Mouse (Mus musculus) left cerebral cortex, postnatal 10 days (tissue): ENCODE results near the gene Ascc2. TPM values are rescaled to one million over a fixed set of nuclear protein-coding genes. Genes with fewer than 3 reads are reported as not detected.
"Not testable (repeated sequence)": the region's sequence is repeated elsewhere in the genome, so short reads cannot be mapped to it uniquely, and the experiment has no call there.

Experiments
- DNase-seq, 2 experiments: peaks; one replicate each; pipeline ENCODE4 v3.0.0; 2021 to 2022; ENCODE audit warnings: low spot score in 2 of 2, mixed read lengths in 1 of 2; ENCODE audit errors: extremely low spot score in 1 of 2
- intact Hi-C: fragments of 180-260 bp; cut with DNase I; formaldehyde crosslinking; loops from one replicate; pipeline ENCODE4 v1.15.1; 2025
- total RNA-seq, 2 experiments: library from RNA; stranded (reverse); gene quantifications; 2 replicates each; pipeline ENCODE4 v1.2.3; 2021

Ascc2 gene
- total RNA-seq, 2 experiments from 2014 or later: 20.3 to 21.2 TPM

DNA sequence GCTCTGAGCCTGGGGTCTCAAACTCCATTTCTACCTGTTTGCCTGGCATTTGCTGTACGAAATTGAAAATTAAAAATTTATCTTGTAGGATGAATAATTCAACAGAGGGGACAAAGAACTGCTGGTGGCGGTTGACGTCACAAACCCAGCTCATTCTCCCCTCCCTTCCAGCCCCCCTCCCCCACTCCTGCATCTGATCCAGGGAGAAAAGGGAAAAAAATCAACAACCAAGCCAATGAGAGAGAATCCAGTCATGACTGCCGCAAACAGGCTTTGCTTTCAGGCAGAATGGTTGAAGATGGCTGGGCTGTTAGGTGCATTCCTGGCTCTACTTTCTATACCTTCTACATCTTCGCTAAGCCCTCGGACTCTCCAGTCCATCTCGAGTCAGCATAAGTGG is 11.6 kb upstream of the Ascc2 start:
- intact Hi-C loops: no loop called here
- DNase-seq: no peak

DNA sequence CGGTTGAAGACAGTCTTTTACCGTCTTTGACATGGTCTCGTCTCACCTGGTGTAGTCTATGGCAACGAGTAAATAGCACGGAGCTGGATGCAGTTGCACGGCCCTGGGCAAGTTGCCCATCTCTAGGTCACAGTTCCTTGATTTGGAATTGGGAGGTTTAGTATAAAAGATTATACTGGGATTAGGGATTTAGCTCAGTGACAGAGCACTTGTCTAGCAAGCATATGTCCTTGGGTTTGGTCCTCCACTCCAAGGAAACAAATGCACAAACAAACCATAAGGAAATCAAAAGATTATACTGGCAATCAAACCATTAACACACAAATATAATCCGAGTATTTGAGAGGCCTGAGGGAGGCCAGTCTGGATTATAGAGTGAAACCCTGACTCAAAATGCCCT is 9.9 kb upstream of the Ascc2 start:
- DNase-seq: no peak
- intact Hi-C loops: no loop called here

DNA sequence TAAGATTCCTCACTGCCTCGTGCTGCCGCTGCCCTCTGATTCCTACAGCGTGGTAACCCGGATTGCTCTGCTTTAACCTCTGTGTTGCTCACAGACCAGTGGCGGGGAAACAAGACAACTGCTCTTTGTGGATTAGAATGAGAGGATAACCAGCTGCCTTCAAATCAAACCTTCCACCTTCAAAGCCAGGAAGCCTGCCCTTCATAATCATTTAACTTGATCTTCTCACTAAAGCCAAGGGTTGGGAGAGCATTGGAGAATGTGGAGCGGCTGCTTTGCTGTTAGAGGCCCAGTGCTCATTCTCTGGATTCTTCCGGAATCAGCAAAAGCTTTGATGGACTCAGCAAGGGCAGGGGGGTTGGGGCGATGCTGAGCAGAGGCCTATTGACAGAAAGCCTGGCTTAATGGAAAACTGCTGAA is 7.7 kb upstream of the Ascc2 start:
- intact Hi-C loops: no loop called here
- no peak for DNase-seq

DNA sequence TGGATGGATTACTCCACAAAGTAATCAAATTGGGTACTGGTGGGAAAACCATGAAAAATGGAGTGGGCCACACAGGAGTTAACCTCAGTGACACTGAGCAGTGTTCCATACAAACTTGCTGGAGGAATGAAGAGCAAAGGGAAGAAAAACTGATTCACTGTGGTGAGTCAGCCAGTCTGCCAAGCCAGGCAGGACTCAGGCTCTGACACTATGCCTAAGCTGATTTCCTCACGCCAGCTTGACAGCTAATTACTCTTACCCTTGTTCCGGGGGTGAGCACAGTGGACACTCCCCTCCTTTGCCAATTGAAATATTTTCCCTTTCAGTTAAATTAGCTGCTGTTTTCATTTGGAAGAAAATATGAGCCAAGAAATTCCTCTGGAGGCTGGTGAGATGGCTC is 4.1 kb upstream of the Ascc2 start:
- DNase-seq: no peak
- intact Hi-C loops: no loop called here

DNA sequence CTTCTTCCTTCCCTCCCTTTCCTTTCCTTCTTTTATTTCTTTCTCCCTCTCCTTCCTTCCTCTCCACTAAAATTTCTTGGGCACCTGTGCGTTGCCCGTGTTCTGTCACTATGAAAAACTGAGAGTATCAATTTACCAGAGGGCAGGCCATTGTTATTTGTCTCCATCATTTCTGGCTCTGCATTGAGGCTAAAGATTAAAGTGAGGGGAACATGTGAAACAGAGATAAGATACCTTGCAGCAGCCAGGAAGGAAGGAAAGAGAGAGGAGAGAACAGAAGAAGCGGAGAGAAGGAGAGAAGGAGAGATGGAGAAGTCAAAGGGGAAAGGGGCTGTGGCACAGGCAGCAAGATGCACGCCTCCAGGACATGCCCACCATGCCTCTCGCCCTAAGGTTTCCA is 3.2 kb upstream of the Ascc2 start:
- intact Hi-C loops: no loop called here
- DNase-seq: no peak

DNA sequence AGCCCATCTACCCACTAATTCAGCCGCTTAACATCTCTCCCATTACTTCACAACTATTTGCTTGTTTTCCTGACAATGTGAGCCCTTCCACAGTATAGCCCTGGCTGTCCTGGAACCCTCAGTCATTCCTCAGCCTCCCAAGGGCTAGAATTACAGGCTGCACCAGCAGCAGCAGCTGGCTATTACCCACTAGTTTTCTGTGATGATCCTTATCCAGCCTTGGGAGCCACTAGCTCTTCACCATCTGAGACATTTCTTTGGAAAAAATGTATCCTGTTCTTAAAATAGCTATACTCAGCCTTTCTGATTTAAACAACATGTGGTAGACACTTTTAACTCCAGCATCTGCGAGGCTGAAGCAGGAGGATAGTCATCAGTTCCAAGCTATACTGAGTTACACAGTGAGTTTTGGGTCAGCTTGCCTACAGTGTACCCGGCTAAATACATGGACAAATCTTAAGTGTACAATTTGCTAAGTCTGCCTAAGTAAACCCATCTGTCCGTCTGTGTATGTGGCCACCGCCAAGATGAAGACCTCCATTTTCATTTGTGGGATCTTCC is 685 bp upstream of the Ascc2 start:
- DNase-seq: no peak
- intact Hi-C loops: no loop called here

GRCm38 (mm10) chr11:4638261-4638660 is 714 bp downstream of the Ascc2 start:
- no peak for DNase-seq
- intact Hi-C loops: no loop called here

- intact Hi-C loops: no loop called here
Observed at GRCm38 (mm10) chr11:4641185-4641584, 3.6 kb downstream of the Ascc2 start.

GRCm38 (mm10) chr11:4643722-4644121 is 6.2 kb downstream of the Ascc2 start:
- intact Hi-C loops: no loop called here
- DNase-seq: no peak

More at GRCm38 (mm10) chr11:4641185-4641584, 3.6 kb downstream of the Ascc2 start:
- no peak for DNase-seq

GRCm38 (mm10) chr11:4645180-4645579 is 7.6 kb downstream of the Ascc2 start:
- intact Hi-C loops, DNase-seq: not testable (repeated sequence)

GRCm38 (mm10) chr11:4646409-4646808 is 8.9 kb downstream of the Ascc2 start:
- DNase-seq: no peak
- intact Hi-C loops: no loop called here

DNA sequence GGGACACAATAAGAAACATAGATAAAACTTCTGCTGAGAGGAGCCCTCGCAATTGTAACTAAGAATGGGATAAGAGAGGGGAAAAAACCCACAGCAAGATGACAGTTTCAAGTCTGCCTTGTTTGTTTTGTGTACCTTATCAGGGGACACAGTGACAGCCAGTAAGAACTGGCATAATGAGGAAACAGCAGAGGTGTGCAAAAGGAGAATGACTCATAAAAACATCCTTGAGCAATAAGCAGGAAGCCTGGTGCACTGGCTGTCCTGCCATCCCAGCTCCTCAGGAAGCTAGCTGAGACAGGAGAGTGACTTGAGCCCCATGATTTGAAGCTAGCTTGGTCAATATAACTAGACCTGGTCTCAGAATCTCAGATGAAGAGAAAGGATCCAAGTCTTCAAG is 22.3 kb downstream of the Ascc2 start:
- intact Hi-C loops: no loop called here
- no peak for DNase-seq

DNA sequence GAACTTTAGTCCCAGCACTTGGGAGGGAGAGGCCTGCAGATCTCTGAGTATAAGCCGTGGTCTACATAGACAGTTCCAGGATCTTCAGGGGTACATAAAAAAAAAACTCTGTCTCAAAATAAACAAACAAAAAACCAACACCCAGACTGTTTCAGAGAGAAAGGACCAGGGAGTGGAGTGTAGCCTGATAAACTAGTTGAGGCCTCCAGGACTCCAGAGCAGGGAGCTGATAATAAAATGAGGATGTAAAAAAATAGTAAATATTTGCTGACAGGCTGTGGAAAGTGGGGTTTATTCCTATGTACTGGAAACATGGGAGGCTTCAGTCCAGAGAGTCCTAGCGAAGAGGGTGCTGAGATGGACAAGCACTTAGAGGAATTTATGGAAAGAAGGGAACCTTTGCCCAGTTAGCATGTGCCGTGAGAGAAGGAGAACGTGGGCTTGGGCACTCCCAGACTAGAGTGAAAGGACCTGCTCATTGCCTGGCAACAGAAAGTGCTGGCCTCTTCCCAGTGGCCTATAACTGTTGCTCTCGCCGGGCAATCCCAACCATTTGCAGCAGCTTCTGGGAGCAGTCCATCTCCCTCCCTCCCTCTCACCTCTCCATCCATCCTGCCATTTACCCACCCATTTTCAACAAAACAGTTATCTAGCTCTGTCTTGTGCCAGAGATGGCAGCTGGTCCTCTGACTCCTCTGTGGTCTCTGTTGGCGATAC is 22.9 kb downstream of the Ascc2 start:
- DNase-seq: no peak
- intact Hi-C loops: no loop called here

- intact Hi-C loops: no loop called here
- DNase-seq: no peak
Observed at GRCm38 (mm10) chr11:4661324-4661723, 23.8 kb downstream of the Ascc2 start.

DNA sequence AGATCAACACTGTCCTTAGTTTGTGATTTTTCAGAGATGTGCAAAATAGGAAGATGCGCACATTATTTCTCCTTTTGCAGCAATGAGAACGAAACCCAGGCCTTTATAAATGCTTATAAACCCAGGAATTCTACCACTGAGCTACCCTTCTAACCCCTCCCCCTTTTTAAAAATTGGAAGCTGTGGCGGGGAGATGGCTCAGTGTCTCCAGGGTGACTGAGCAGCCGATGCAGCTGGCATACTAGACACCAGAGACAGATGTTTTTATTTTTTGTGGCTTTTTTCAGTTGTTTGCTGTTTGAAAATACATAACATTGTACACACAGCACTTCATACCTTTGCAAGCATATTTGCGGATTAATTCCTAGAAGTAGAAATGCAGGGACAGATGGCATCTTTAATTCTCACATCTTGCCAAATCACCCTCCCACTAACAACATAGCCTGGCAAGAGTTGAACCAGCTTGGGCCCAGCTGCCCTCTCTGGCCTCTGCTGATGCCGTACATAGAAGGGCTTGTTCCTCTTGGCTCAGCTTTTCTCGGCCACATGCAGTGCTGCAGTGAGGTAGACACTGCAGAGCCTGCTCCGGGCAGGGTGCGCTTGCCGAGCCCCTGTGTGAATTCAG is 24.4 kb downstream of the Ascc2 start:
- intact Hi-C loops: no loop called here
- no peak for DNase-seq

GRCm38 (mm10) chr11:4662496-4662878 is 24.9 kb downstream of the Ascc2 start:
- intact Hi-C loops: no loop called here
- no peak for DNase-seq

DNA sequence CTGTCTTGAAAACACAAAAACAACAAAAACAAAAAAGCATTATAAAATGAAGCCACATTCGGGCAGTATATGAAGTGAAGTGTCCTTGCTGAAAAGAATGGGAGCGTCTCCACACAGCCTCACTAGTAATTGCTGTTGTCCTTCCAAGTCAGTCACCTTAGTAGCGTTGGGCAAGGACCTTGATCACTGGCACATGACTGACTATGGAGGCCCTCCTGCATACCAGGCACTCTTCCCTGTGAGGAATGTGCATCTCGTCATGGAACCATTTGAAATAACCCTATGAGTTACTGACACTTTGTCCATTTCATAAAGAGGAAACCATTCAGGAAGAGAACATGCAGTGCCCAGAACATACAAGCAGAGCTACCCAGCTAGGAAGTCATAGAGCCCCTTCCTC is 34.2 kb downstream of the Ascc2 start:
- no peak for DNase-seq
- intact Hi-C loops: no loop called here

GRCm38 (mm10) chr11:4674593-4674992 is 37.0 kb downstream of the Ascc2 start:
- no peak for DNase-seq
- intact Hi-C loops: no loop called here

DNA sequence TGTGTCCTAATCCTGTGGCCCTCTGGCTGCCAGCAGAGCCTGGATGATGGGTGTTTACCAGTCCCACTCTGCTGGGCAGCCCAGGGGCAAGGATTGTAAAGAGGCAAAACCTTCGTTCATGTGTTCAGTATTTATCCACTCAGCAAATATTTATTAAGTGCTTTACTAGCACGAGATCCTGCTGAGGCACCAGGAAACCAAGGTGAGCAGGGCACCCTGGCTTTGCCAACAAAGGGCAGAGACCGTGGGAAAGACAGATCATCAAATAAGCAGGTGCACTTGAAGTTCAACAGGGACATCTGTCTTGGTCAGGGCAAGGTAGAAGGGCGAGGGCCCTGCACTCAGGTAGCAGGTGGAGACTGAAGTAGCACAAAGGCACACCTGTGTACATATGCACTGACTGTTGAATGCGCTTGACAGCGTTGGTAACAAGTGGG is 37.6 kb downstream of the Ascc2 start:
- intact Hi-C loops: no loop called here
- no peak for DNase-seq

DNA sequence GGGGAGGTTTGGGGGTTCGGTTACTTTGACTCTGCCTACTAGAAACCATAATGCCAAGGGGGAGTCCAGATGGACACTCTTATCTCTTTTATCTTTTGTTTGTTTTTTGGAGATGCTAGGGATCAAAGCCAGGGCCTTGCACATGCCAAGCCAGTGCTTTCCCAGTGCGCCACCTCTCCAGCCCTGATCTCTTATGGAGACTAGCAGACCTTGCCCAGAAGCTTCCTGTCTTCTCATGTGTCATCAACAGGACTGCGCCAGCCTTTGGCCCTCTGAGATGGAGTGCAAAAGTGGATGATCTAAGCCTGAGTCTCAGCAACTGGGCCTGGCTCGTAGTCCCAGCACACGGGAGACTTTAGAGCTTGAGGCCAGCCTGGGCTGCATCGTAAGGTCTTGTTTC is 38.1 kb downstream of the Ascc2 start:
- intact Hi-C loops: no loop called here
- no peak for DNase-seq
